Mouse (Mus musculus) lung, embryonic 14.5 days (tissue): ENCODE results near the gene Gm13287. TPM values are rescaled to one million over a fixed set of nuclear protein-coding genes. Genes with fewer than 3 reads are reported as not detected.
A peak's percentile ranks its signal among the peaks of the same experiment; 100 is the strongest.
"Not testable (repeated sequence)": the region's sequence is repeated elsewhere in the genome, so short reads cannot be mapped to it uniquely, and the experiment has no call there.

Experiments
- ATAC-seq: fragments of 200-750 bp; cut with Nextera tagmentation; 2 replicates; pipeline ENCODE4 v1.8.0; 2017; ENCODE audit warnings: mild to moderate bottlenecking, moderate TSS enrichment, moderate library complexity; ENCODE audit not compliant: insufficient read depth
- DNase-seq: peaks from one replicate; pipeline ENCODE4 v3.0.0-alpha.2; 2015
- H3K27ac ChIP-seq: fragments of 300-500 bp; sonication (generic); 2 replicates; pipeline ENCODE4 v1.5.1; 2014; ENCODE audit warnings: low read depth, mild to moderate bottlenecking, moderate library complexity
- H3K27me3 ChIP-seq: fragments of 300-500 bp; sonication (generic); 2 replicates; pipeline ENCODE4 v1.6.1; 2014; ENCODE audit warnings: low read length, control low read depth; ENCODE audit not compliant: insufficient read depth
- H3K36me3 ChIP-seq: fragments of 300-500 bp; sonication (generic); 2 replicates; pipeline ENCODE4 v1.6.1; 2014; ENCODE audit warnings: control low read depth; ENCODE audit not compliant: insufficient read depth
- H3K4me1 ChIP-seq: fragments of 300-500 bp; sonication (generic); 2 replicates; pipeline ENCODE4 v1.6.1; 2014; ENCODE audit warnings: antibody characterized with exemption, control low read depth; ENCODE audit not compliant: insufficient read depth
- H3K4me2 ChIP-seq: fragments of 300-500 bp; sonication (generic); 2 replicates; pipeline ENCODE4 v1.6.1; 2014; ENCODE audit warnings: mild to moderate bottlenecking
- H3K4me3 ChIP-seq: fragments of 300-500 bp; sonication (generic); 2 replicates; pipeline ENCODE4 v1.5.1; 2014; ENCODE audit warnings: low read depth, low read length
- H3K9ac ChIP-seq: fragments of 300-500 bp; sonication (generic); 2 replicates; pipeline ENCODE4 v1.6.1; 2014
- H3K9me3 ChIP-seq: fragments of 300-500 bp; sonication (generic); 2 replicates; pipeline ENCODE4 v1.6.1; 2016; ENCODE audit warnings: low read depth, low read length, control low read depth
- CTCF ChIP-seq: IDR thresholded peaks from 2 replicates; pipeline ENCODE4 v1.5.1; 2016; ENCODE audit warnings: antibody characterized with exemption, low read depth
- WGBS: fragments of 180-500 bp; shearing (Covaris S2); extraction: QIAGEN DNeasy Blood & Tissue Kit; methylation state at CpG from one replicate; pipeline ENCODE4 v1.1.7; 2014; 5-methylcytosine and 5-hydroxymethylcytosine counted together
- polyA plus RNA-seq: library from polyadenylated mRNA; unstranded; fragments of >200 nt; fragmentation: Nextera tagmentation; extraction: Ambion mirVana; gene quantifications from 2 replicates; pipeline ENCODE4 v1.2.1, GENCODE M21; 2014

The Gm13287 gene
- polyA plus RNA-seq, 1 experiment from 2014 or later = not detected

DNA sequence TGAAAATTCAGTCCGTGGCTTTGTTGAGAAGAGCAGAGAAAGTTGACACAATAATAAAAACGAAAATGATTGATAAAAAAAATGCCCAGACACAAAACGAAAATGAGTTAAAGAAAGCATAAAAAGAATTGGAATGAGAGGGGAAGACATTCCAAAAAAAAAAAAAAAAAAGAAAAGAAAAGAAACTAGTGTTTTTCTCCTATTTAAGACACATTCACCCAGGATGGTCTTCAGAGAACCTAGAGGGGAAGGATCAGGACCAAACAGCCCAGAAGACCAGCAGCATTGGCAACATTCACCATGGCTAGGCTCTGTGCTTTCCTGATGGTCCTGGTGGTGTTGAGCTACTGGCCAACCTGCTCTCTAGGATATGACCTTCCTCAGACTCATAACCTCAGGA lies 12.9 kb downstream of the Gm13287 start, which contains the start of gene Ifna7:
Ifna7 (plus strand) TSS at position 301 of the 400 bp plus-strand sequence.
- no peak within 1 kb of the TSS for H3K27ac ChIP-seq
- no peak for ATAC-seq
- H3K9ac ChIP-seq = no peak within 1 kb of the TSS
- H3K4me2 ChIP-seq = no peak within 1 kb of the TSS
- H3K27me3 ChIP-seq = no peaks in the 10 kb centered on the region; the same call in 1 of the 2 replicates
- H3K4me1 ChIP-seq = no peaks in the 10 kb centered on the region
- TF ChIP-seq CTCF = no peak
- H3K9me3 ChIP-seq = no peaks in the 10 kb centered on the region
- DNase-seq = no peak
- no peak within 1 kb of the TSS for H3K4me3 ChIP-seq
- H3K36me3 ChIP-seq = no peaks in the 10 kb centered on the region
- 51% methylated on average over 3 of the region's 3 CpGs for WGBS

DNA sequence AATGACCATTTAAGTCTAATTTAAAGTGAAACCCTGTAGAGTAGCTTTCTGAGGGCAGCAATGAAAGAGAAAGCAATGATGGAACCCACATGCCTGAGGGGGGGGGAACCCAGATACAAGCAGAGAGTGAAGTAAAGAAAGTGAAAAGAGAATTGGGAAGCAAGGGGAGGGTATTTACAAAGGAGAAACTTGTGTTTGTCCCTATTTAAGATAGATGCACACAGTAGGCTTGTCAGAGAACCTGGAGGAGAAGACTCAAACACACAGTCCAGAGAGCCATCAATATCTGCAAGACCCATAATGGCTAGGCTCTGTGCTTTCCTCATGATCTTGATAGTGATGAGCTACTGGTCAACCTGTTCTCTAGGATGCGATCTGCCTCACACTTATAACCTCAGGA lies 16.6 kb downstream of the Gm13287 start, which contains the start of gene Ifna11:
Ifna11 (plus strand) TSS at position 301 of the 400 bp plus-strand sequence.
- Histone ChIP-seq H3K4me2 (no peak within 1 kb of the TSS), H3K4me1 (no peaks in the 10 kb centered on the region), H3K27ac (no peak within 1 kb of the TSS), H3K36me3 (no peaks in the 10 kb centered on the region), H3K27me3 (no peaks in the 10 kb centered on the region; the same call in 1 of the 2 replicates), H3K9me3 (no peaks in the 10 kb centered on the region), H3K9ac (no peak within 1 kb of the TSS), H3K4me3 (no peak within 1 kb of the TSS)
- WGBS = 83% methylated on average over 1 of the region's 1 CpGs
- no peak for DNase-seq
- TF ChIP-seq CTCF = no peak
- ATAC-seq = no peak

DNA sequence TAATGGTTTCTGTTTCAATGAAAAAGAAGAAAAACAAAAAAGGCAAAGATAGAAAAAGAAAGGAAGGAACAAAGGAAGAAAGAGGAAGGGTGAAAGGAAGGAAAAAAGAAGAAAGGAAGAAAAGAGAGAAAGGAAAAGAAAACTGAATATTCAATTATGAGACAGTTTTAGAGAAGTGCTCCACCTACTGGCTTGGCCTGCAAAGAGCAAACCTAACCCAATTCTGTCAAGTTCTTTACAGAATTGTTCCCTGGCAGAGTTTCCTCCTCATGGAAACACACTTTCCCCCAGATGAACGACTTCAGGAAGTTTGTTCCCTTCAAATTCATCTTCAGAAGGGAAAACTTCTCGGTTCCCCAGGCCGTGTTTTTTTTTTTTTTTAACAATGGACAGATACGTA lies 19.9 kb downstream of the Gm13287 start:
- TF ChIP-seq CTCF = peak; percentile 58
- WGBS = 20% methylated on average over 4 of the region's 4 CpGs
- DNase-seq = peak; percentile 62
- ATAC-seq = no peak
- Histone ChIP-seq H3K36me3 (no peaks in the 10 kb centered on the region), H3K4me1 (no peaks in the 10 kb centered on the region), H3K27me3 (no peaks in the 10 kb centered on the region), H3K4me2 (no peak overlapping the region), H3K9ac (no peak overlapping the region), H3K4me3 (no peak overlapping the region), H3K9me3 (no peaks in the 10 kb centered on the region), H3K27ac (no peak overlapping the region)

DNA sequence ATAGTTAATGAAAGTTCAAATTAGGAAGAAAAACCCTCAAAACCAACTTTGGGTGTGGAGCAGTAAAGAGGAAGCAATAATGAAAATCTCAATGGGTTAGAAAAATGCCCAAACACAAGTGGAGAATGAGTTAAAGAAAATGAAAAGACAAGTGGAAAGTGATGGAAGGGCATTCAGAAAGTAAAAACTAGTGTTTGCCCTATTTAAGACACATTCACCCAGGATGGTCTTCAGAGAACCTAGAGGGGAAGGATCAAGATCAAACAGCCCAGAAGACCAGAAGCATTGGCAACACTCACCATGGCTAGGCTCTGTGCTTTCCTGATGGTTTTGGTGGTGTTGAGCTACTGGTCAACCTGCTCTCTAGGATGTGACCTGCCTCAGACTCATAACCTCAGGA lies 24.1 kb downstream of the Gm13287 start, which contains the start of gene Ifna6:
Ifna6 (plus strand) TSS at position 301 of the 400 bp plus-strand sequence.
- not testable (repeated sequence) for H3K9me3 ChIP-seq, H3K4me1 ChIP-seq, H3K4me2 ChIP-seq, H3K9ac ChIP-seq, H3K27ac ChIP-seq, DNase-seq, H3K27me3 ChIP-seq, ATAC-seq, H3K4me3 ChIP-seq, H3K36me3 ChIP-seq

DNA sequence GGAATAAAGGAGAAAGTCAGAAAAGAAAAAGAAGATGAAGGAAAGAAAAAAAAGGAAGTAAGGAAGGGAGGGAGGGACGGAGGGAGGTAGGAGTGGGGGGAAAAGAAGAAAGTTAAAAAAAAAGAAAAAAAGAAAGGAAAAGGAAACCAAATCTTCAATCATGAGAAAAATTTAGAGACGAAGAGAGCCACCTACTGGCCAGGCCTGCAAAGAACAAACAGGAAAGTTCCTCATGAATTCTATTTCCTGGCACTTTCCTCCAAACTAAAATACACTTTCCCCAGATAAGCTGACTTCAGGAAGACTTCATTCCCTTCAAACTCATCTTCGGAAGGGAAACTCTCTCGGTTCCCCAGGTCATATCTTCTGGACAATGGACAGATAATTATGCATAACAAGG lies 27.5 kb downstream of the Gm13287 start:
- ATAC-seq (no peak), DNase-seq (peak; percentile 63)
- H3K27me3 ChIP-seq = no peaks in the 10 kb centered on the region
- H3K9ac ChIP-seq = no peak overlapping the region
- H3K4me3 ChIP-seq = no peak overlapping the region
- WGBS = 30% methylated on average over 4 of the region's 4 CpGs
- no peaks in the 10 kb centered on the region for H3K4me1 ChIP-seq
- TF ChIP-seq CTCF = peak; percentile 45
- H3K36me3 ChIP-seq = no peaks in the 10 kb centered on the region
- no peaks in the 10 kb centered on the region for H3K9me3 ChIP-seq
- H3K4me2 ChIP-seq = no peak overlapping the region
- H3K27ac ChIP-seq = no peak overlapping the region

DNA sequence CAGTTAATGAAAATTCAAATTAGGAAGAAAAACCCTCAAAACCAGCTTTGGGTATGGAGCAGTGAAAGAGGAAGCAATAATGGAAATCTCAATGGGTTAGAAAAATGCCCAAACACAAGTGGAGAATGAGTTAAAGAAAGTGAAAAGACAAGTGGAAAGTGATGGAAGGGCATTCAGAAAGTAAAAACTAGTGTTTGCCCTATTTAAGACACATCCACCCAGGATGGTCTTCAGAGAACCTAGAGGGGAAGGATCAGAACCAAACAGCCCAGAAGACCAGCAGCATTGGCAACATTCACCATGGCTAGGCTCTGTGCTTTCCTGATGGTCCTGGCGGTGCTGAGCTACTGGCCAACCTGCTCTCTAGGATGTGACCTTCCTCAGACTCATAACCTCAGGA lies 32.2 kb downstream of the Gm13287 start, which contains the start of gene Ifna5:
Ifna5 (plus strand) TSS at position 301 of the 400 bp plus-strand sequence.
- not testable (repeated sequence) for H3K36me3 ChIP-seq, H3K27ac ChIP-seq, H3K27me3 ChIP-seq, H3K9ac ChIP-seq, H3K4me1 ChIP-seq, ATAC-seq, H3K4me2 ChIP-seq, H3K9me3 ChIP-seq, DNase-seq, H3K4me3 ChIP-seq
- 82% methylated on average over 1 of the region's 1 CpGs for WGBS

DNA sequence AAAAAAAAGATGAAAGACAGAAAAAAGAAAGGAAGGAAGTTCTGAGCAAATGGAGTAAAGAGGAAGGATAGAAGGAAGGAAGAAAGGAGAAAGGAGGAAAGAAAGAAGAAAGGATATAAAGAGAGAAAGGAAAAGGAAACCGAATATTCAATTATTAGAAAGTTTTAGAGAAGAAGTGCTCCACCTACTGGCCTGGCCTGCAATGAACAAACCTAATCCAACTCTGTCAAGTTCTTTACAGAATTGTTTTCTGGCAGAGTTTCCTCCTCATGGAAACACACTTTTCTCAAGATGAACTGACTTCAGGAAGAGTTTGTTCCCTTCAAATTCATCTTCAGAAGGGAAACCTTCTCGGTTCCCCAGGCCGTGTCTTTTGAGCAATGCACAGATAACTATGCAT lies 35.8 kb downstream of the Gm13287 start:
- WGBS = 42% methylated on average over 3 of the region's 3 CpGs
- peak; percentile 52 for DNase-seq
- Histone ChIP-seq H3K4me2 (no peak overlapping the region), H3K9me3 (no peaks in the 10 kb centered on the region), H3K9ac (no peak overlapping the region), H3K36me3 (no peaks in the 10 kb centered on the region), H3K27me3 (no peaks in the 10 kb centered on the region), H3K4me3 (no peak overlapping the region), H3K4me1 (no peaks in the 10 kb centered on the region), H3K27ac (no peak overlapping the region)
- TF ChIP-seq CTCF = peak; percentile 53
- no peak for ATAC-seq

DNA sequence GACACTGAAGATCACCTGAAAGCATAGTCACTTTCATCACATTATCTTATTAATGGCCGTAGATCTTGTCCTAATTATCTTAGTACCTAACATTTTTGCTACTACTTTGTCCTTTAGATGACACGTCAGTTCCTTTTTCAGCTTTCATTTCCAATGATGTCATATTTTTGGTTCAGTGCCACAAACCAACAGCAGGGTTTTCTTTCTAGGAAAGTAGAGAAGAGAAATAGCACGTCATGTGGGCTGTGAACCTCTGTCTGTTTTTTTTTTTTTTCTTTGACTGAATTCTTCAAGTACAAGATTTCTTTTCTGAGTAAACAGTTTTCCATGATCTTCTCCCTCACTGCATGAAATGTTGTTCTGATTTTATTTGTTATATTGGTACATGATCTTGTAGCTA lies 37.0 kb downstream of the Gm13287 start:
- no peaks in the 10 kb centered on the region for H3K36me3 ChIP-seq
- no peak overlapping the region for H3K9ac ChIP-seq
- no peaks in the 10 kb centered on the region for H3K9me3 ChIP-seq
- DNase-seq (no peak), ATAC-seq (no peak)
- H3K27ac ChIP-seq = no peak overlapping the region
- WGBS = 50% methylated on average over 3 of the region's 3 CpGs
- no peaks in the 10 kb centered on the region for H3K4me1 ChIP-seq
- H3K4me2 ChIP-seq = no peak overlapping the region
- no peak for TF ChIP-seq CTCF
- no peak overlapping the region for H3K4me3 ChIP-seq
- H3K27me3 ChIP-seq = no peaks in the 10 kb centered on the region
